Mouse (Mus musculus) myocyte (in vitro differentiated cells): ENCODE measurements at regions not wholly inside any gene's neighbourhood (a gene's known extent, or its start where the extent isn't known, plus 50 kb on each side); places are given as distances from the start of the nearest gene placed in this dataset.

Source experiments
- POLR2A ChIP-seq: IDR thresholded peaks from one replicate; pipeline ENCODE4 v1.6.1; 2011; ENCODE audit warnings: low read depth, mild to moderate bottlenecking, control low read depth, moderate library complexity; ENCODE audit not compliant: insufficient read length
- POLR2AphosphoS2 ChIP-seq: IDR thresholded peaks from one replicate; pipeline ENCODE4 v1.6.1; 2011; ENCODE audit warnings: low read depth, control low read depth; ENCODE audit not compliant: insufficient read length
- USF1 ChIP-seq: IDR thresholded peaks from one replicate; pipeline ENCODE4 v1.6.1; 2011; ENCODE audit warnings: low read depth, mild to moderate bottlenecking, control low read depth, moderate library complexity

GRCm38 (mm10) chr1:61355241-61355640 is 283.4 kb upstream of the Pard3b start:
- no peak for TF ChIP-seq USF1
- TF ChIP-seq POLR2AphosphoS2: no peak
- TF ChIP-seq POLR2A: no peak
